Mouse (Mus musculus) forebrain, embryonic 11.5 days (tissue): Measurements from ENCODE around the gene Smndc1. TPM values are rescaled to one million over a fixed set of nuclear protein-coding genes. Genes with fewer than 3 reads are reported as not detected.

Experiments used
- ATAC-seq: fragments of 200-750 bp; cut with Nextera tagmentation; replicated peaks from 2 replicates; pipeline ENCODE4 v1.8.0; 2017; ENCODE audit warnings: moderate TSS enrichment; ENCODE audit not compliant: low FRiP score
- DNase-seq: peaks from one replicate; pipeline ENCODE4 v3.0.0-alpha.2; 2017; ENCODE audit warnings: low spot score
- H3K27ac ChIP-seq: fragments of 300-500 bp; sonication (generic); 2 replicates; pipeline ENCODE4 v1.5.1; 2014; ENCODE audit warnings: low read depth, low read length
- H3K27me3 ChIP-seq: fragments of 300-500 bp; sonication (generic); 2 replicates; pipeline ENCODE4 v1.6.1; 2014; ENCODE audit warnings: mild to moderate bottlenecking, low read length, mixed read lengths; ENCODE audit not compliant: control insufficient read depth, insufficient read depth
- H3K36me3 ChIP-seq: fragments of 300-500 bp; sonication (generic); 2 replicates; pipeline ENCODE4 v1.6.1; 2014; ENCODE audit warnings: mild to moderate bottlenecking, low read length, moderate library complexity, mixed read lengths; ENCODE audit not compliant: control insufficient read depth, insufficient read depth
- H3K4me1 ChIP-seq: fragments of 300-500 bp; sonication (generic); replicated peaks from 2 replicates; pipeline ENCODE4 v1.6.1; 2014; ENCODE audit warnings: low read length, mixed read lengths; ENCODE audit not compliant: control insufficient read depth, insufficient read depth
- H3K4me2 ChIP-seq: fragments of 300-500 bp; sonication (generic); 2 replicates; pipeline ENCODE4 v1.6.1; 2014; ENCODE audit warnings: low read depth, mild to moderate bottlenecking, low read length, moderate library complexity, mixed read lengths; ENCODE audit not compliant: severe bottlenecking
- H3K4me3 ChIP-seq: fragments of 300-500 bp; sonication (generic); 2 replicates; pipeline ENCODE4 v1.5.1; 2014; ENCODE audit warnings: low read depth, low read length
- H3K9ac ChIP-seq: fragments of 300-500 bp; sonication (generic); 2 replicates; pipeline ENCODE4 v1.6.1; 2014; ENCODE audit warnings: low read length
- H3K9me3 ChIP-seq: fragments of 300-500 bp; sonication (generic); 2 replicates; pipeline ENCODE4 v1.6.1; 2016; ENCODE audit warnings: low read length, mixed read lengths; ENCODE audit not compliant: control insufficient read depth
- WGBS: fragments of 180-500 bp; shearing (Covaris S2); extraction: QIAGEN DNeasy Blood & Tissue Kit; methylation state at CpG from one replicate; pipeline ENCODE4 v1.1.7; 2014; 5-methylcytosine and 5-hydroxymethylcytosine counted together
- polyA plus RNA-seq: library from polyadenylated mRNA; unstranded; fragments of >200 nt; fragmentation: Nextera tagmentation; extraction: Ambion mirVana; gene quantifications from 2 replicates; pipeline ENCODE4 v1.2.1, GENCODE M21; 2014

The Smndc1 gene
- polyA plus RNA-seq = 53.6 and 57.6 TPM in 2 replicates

- H3K9ac ChIP-seq = peak within 1 kb of the TSS; percentile 87
- WGBS = under 1% methylated on average over 46 of the region's 48 CpGs
- peak; percentile 98 for ATAC-seq
Observed at GRCm38 (mm10) chr19:53390495-53391007, at the start of gene Smndc1. TSS of gene Smndc1 (minus strand) at chr19:53390578.

GRCm38 (mm10) chr19:53439340-53439739, 49.0 kb upstream of the Smndc1 start:
- no peak for DNase-seq
- Histone ChIP-seq H3K9me3 (no peaks in the 10 kb centered on the region), H3K4me2 (no peak overlapping the region), H3K27me3 (no peaks in the 10 kb centered on the region), H3K4me1 (peaks cover 2% of the 10 kb centered on the region; the same call in 1 of the 2 replicates), H3K4me3 (no peak overlapping the region), H3K36me3 (no peaks in the 10 kb centered on the region), H3K9ac (no peak overlapping the region), H3K27ac (no peak overlapping the region)
- ATAC-seq = no peak
- 88% methylated on average over 7 of the region's 7 CpGs for WGBS

More at GRCm38 (mm10) chr19:53390495-53391007, at the start of gene Smndc1:
- Histone ChIP-seq H3K27me3 (no peaks in the 10 kb centered on the region), H3K4me2 (peak within 1 kb of the TSS; percentile 74), H3K27ac (peak within 1 kb of the TSS; percentile 79), H3K9me3 (no peaks in the 10 kb centered on the region), H3K4me3 (peak within 1 kb of the TSS; percentile 89), H3K4me1 (0 out of 2 replicates have a peak, but pooled peaks cover 2% of the 10 kb centered on the region), H3K36me3 (peaks cover 4% of the 10 kb centered on the region; the same call in 1 of the 2 replicates)
- DNase-seq = peak; percentile 100

- H3K4me2 ChIP-seq = no peak overlapping the region
- WGBS = 95% methylated on average over 8 of the region's 8 CpGs
- no peak overlapping the region for H3K4me3 ChIP-seq
- H3K9ac ChIP-seq = no peak overlapping the region
- H3K27ac ChIP-seq = no peak overlapping the region
- peaks cover 2% of the 10 kb centered on the region; the same call in 1 of the 2 replicates for H3K4me1 ChIP-seq
- no peaks in the 10 kb centered on the region for H3K36me3 ChIP-seq
- no peaks in the 10 kb centered on the region for H3K27me3 ChIP-seq
- no peaks in the 10 kb centered on the region for H3K9me3 ChIP-seq
- ATAC-seq (no peak), DNase-seq (no peak)
Observed at GRCm38 (mm10) chr19:53437991-53438390, 47.6 kb upstream of the Smndc1 start.

GRCm38 (mm10) chr19:53437311-53437958, 47.1 kb upstream of the Smndc1 start:
- H3K4me3 ChIP-seq = no peak overlapping the region
- DNase-seq (no peak), ATAC-seq (no peak)
- no peak overlapping the region for H3K27ac ChIP-seq
- H3K9ac ChIP-seq = no peak overlapping the region
- no peaks in the 10 kb centered on the region for H3K9me3 ChIP-seq
- no peaks in the 10 kb centered on the region for H3K36me3 ChIP-seq
- no peaks in the 10 kb centered on the region for H3K27me3 ChIP-seq
- H3K4me1 ChIP-seq = peaks cover 2% of the 10 kb centered on the region; the same call in 1 of the 2 replicates
- H3K4me2 ChIP-seq = no peak overlapping the region
- WGBS = 81% methylated on average over 8 of the region's 8 CpGs

GRCm38 (mm10) chr19:53433949-53434689, 43.7 kb upstream of the Smndc1 start:
- no peaks in the 10 kb centered on the region for H3K36me3 ChIP-seq
- H3K4me1 ChIP-seq = peaks cover 3% of the 10 kb centered on the region; the same call in 1 of the 2 replicates
- 85% methylated on average over 10 of the region's 10 CpGs for WGBS
- no peak overlapping the region for H3K4me3 ChIP-seq
- H3K9me3 ChIP-seq = no peaks in the 10 kb centered on the region
- H3K27ac ChIP-seq = no peak overlapping the region
- no peak overlapping the region for H3K9ac ChIP-seq
- no peaks in the 10 kb centered on the region for H3K27me3 ChIP-seq
- ATAC-seq (no peak), DNase-seq (no peak)
- no peak overlapping the region for H3K4me2 ChIP-seq

GRCm38 (mm10) chr19:53431003-53431402, 40.6 kb upstream of the Smndc1 start:
- WGBS = 85% methylated on average over 11 of the region's 11 CpGs
- Histone ChIP-seq H3K9ac (no peak overlapping the region), H3K4me1 (peaks cover 3% of the 10 kb centered on the region; the same call in 1 of the 2 replicates), H3K27ac (peak overlapping the region; percentile 18; the same call in 1 of the 2 replicates), H3K9me3 (no peaks in the 10 kb centered on the region), H3K36me3 (no peaks in the 10 kb centered on the region), H3K4me3 (no peak overlapping the region), H3K4me2 (no peak overlapping the region), H3K27me3 (no peaks in the 10 kb centered on the region)
- ATAC-seq (no peak), DNase-seq (no peak)

- no peaks in the 10 kb centered on the region for H3K36me3 ChIP-seq
- H3K4me3 ChIP-seq = no peak overlapping the region
- 62% methylated on average over 9 of the region's 9 CpGs for WGBS
- H3K4me2 ChIP-seq = no peak overlapping the region
- DNase-seq (no peak), ATAC-seq (peak; percentile 51)
- H3K4me1 ChIP-seq = peaks cover 3% of the 10 kb centered on the region; the same call in 1 of the 2 replicates
- H3K27me3 ChIP-seq = no peaks in the 10 kb centered on the region
- no peak overlapping the region for H3K27ac ChIP-seq
- no peaks in the 10 kb centered on the region for H3K9me3 ChIP-seq
- no peak overlapping the region for H3K9ac ChIP-seq
Observed at GRCm38 (mm10) chr19:53430356-53430755, 40.0 kb upstream of the Smndc1 start.

GRCm38 (mm10) chr19:53427817-53428216, 37.4 kb upstream of the Smndc1 start:
- ATAC-seq = no peak
- Histone ChIP-seq H3K27me3 (no peaks in the 10 kb centered on the region; the same call in 1 of the 2 replicates), H3K4me1 (peaks cover 3% of the 10 kb centered on the region; the same call in 1 of the 2 replicates), H3K4me2 (no peak overlapping the region), H3K9me3 (no peaks in the 10 kb centered on the region), H3K9ac (no peak overlapping the region), H3K27ac (no peak overlapping the region), H3K4me3 (no peak overlapping the region), H3K36me3 (no peaks in the 10 kb centered on the region)
- DNase-seq = no peak
- 68% methylated on average over 8 of the region's 8 CpGs for WGBS
